Mouse (Mus musculus) testis, adult 2 months (tissue): ENCODE measurements around the gene Tro.

ENCODE experiments used
- CTCF ChIP-seq: fragments of 200-500 bp; IDR thresholded peaks from 2 replicates; pipeline ENCODE4 v1.5.1; 2012; ENCODE audit warnings: low read depth, mild to moderate bottlenecking, inconsistent platforms, low read length, moderate library complexity; ENCODE audit not compliant: control insufficient read depth, insufficient read depth, insufficient replicate concordance
- POLR2A ChIP-seq: fragments of 200-500 bp; IDR thresholded peaks from 2 replicates; pipeline ENCODE4 v1.6.1; 2012; ENCODE audit warnings: low read depth, mild to moderate bottlenecking, inconsistent platforms, low read length, moderate library complexity; ENCODE audit not compliant: control insufficient read depth

GRCm38 (mm10) chrX:150657797-150658118, 375 bp upstream of the Tro start:
- TF ChIP-seq CTCF (no peak), POLR2A (no peak)
